Mouse (Mus musculus): ENCODE results near the gene Dgkg. TPM values are rescaled to one million over a fixed set of nuclear protein-coding genes. Genes with fewer than 3 reads are reported as not detected.

The Dgkg gene
- polyA plus RNA-seq (2012; rRNA removed), result 0.68 and 1.0 TPM in 2 replicates

GRCm38 (mm10) chr16:22656533-22657444, at the start of gene Dgkg:
Gene Dgkg, minus strand, starts transcription at chr16:22657221.
- Histone ChIP-seq H3K4me1 (ENCODE audit: control insufficient read depth, insufficient read depth, low read length) (no peaks in the 10 kb centered on the region), H3K4me3 (replicated peaks; ENCODE audit: extremely low read depth, low read depth, low read length) (peak within 1 kb of the TSS; percentile 46)
- 1% methylated on average over 63 of the region's 63 CpGs for WGBS
- TF ChIP-seq POLR2A (IDR thresholded peaks at IDR 0.05; ENCODE audit: borderline replicate concordance, extremely low read depth, low read depth, low read length) (no peak), CTCF (IDR thresholded peaks at IDR 0.05; ENCODE audit: insufficient read depth, low read length) (no peak)
- peak; percentile 9 for DNase-seq

- no peaks in the 10 kb centered on the region for H3K4me1 ChIP-seq (ENCODE audit: control insufficient read depth, insufficient read depth, low read length)
- DNase-seq, result no peak
- TF ChIP-seq POLR2A (IDR thresholded peaks at IDR 0.05; ENCODE audit: borderline replicate concordance, extremely low read depth, low read depth, low read length), result no peak
- no peak for TF ChIP-seq CTCF (IDR thresholded peaks at IDR 0.05; ENCODE audit: insufficient read depth, low read length)
- 48% methylated on average over 6 of the region's 6 CpGs for WGBS
- no peak overlapping the region for H3K4me3 ChIP-seq (replicated peaks; ENCODE audit: extremely low read depth, low read depth, low read length)
Observed at GRCm38 (mm10) chr16:22704946-22705345, 47.9 kb upstream of the Dgkg start.

GRCm38 (mm10) chr16:22704136-22704535, 47.1 kb upstream of the Dgkg start:
- Histone ChIP-seq H3K4me3 (replicated peaks; ENCODE audit: extremely low read depth, low read depth, low read length) (no peak overlapping the region), H3K4me1 (ENCODE audit: control insufficient read depth, insufficient read depth, low read length) (no peaks in the 10 kb centered on the region)
- 83% methylated on average over 5 of the region's 5 CpGs for WGBS
- no peak for TF ChIP-seq POLR2A (IDR thresholded peaks at IDR 0.05; ENCODE audit: borderline replicate concordance, extremely low read depth, low read depth, low read length)
- TF ChIP-seq CTCF (IDR thresholded peaks at IDR 0.05; ENCODE audit: insufficient read depth, low read length), result no peak
- DNase-seq, result no peak

GRCm38 (mm10) chr16:22698846-22699760, 42.1 kb upstream of the Dgkg start:
- no peak for DNase-seq
- no peaks in the 10 kb centered on the region for H3K4me1 ChIP-seq (ENCODE audit: control insufficient read depth, insufficient read depth, low read length)
- 75% methylated on average over 13 of the region's 13 CpGs for WGBS
- TF ChIP-seq POLR2A (IDR thresholded peaks at IDR 0.05; ENCODE audit: borderline replicate concordance, extremely low read depth, low read depth, low read length), result no peak
- no peak for TF ChIP-seq CTCF (IDR thresholded peaks at IDR 0.05; ENCODE audit: insufficient read depth, low read length)
- H3K4me3 ChIP-seq (replicated peaks; ENCODE audit: extremely low read depth, low read depth, low read length), result no peak overlapping the region

- Histone ChIP-seq H3K4me3 (replicated peaks; ENCODE audit: extremely low read depth, low read depth, low read length) (no peak overlapping the region), H3K4me1 (ENCODE audit: control insufficient read depth, insufficient read depth, low read length) (no peaks in the 10 kb centered on the region)
- no peak for DNase-seq
- WGBS, result 56% methylated on average over 8 of the region's 8 CpGs
- no peak for TF ChIP-seq CTCF (IDR thresholded peaks at IDR 0.05; ENCODE audit: insufficient read depth, low read length)
Observed at GRCm38 (mm10) chr16:22698101-22698500, 41.1 kb upstream of the Dgkg start.

- Histone ChIP-seq H3K4me1 (ENCODE audit: control insufficient read depth, insufficient read depth, low read length) (no peaks in the 10 kb centered on the region), H3K4me3 (replicated peaks; ENCODE audit: extremely low read depth, low read depth, low read length) (no peak overlapping the region)
- no peak for DNase-seq
- WGBS, result 77% methylated on average over 2 of the region's 2 CpGs
- TF ChIP-seq POLR2A (IDR thresholded peaks at IDR 0.05; ENCODE audit: borderline replicate concordance, extremely low read depth, low read depth, low read length) (no peak), CTCF (IDR thresholded peaks at IDR 0.05; ENCODE audit: insufficient read depth, low read length) (no peak)
Observed at GRCm38 (mm10) chr16:22689622-22690021, 32.6 kb upstream of the Dgkg start.

- TF ChIP-seq CTCF (IDR thresholded peaks at IDR 0.05; ENCODE audit: insufficient read depth, low read length) (no peak), POLR2A (IDR thresholded peaks at IDR 0.05; ENCODE audit: borderline replicate concordance, extremely low read depth, low read depth, low read length) (no peak)
- H3K4me3 ChIP-seq (replicated peaks; ENCODE audit: extremely low read depth, low read depth, low read length), result no peak overlapping the region
- WGBS, result 67% methylated on average over 8 of the region's 8 CpGs
- no peaks in the 10 kb centered on the region for H3K4me1 ChIP-seq (ENCODE audit: control insufficient read depth, insufficient read depth, low read length)
- no peak for DNase-seq
Observed at GRCm38 (mm10) chr16:22687711-22688230, 30.8 kb upstream of the Dgkg start.

GRCm38 (mm10) chr16:22683605-22684004, 26.6 kb upstream of the Dgkg start:
- Histone ChIP-seq H3K4me1 (ENCODE audit: control insufficient read depth, insufficient read depth, low read length) (no peaks in the 10 kb centered on the region), H3K4me3 (replicated peaks; ENCODE audit: extremely low read depth, low read depth, low read length) (no peak overlapping the region)
- 62% methylated on average over 3 of the region's 3 CpGs for WGBS
- DNase-seq, result no peak
- TF ChIP-seq POLR2A (IDR thresholded peaks at IDR 0.05; ENCODE audit: borderline replicate concordance, extremely low read depth, low read depth, low read length) (no peak), CTCF (IDR thresholded peaks at IDR 0.05; ENCODE audit: insufficient read depth, low read length) (no peak)

GRCm38 (mm10) chr16:22682727-22683126, 25.7 kb upstream of the Dgkg start:
- DNase-seq, result no peak
- no peak overlapping the region for H3K4me3 ChIP-seq (replicated peaks; ENCODE audit: extremely low read depth, low read depth, low read length)
- TF ChIP-seq POLR2A (IDR thresholded peaks at IDR 0.05; ENCODE audit: borderline replicate concordance, extremely low read depth, low read depth, low read length) (no peak), CTCF (IDR thresholded peaks at IDR 0.05; ENCODE audit: insufficient read depth, low read length) (no peak)
- H3K4me1 ChIP-seq (ENCODE audit: control insufficient read depth, insufficient read depth, low read length), result no peaks in the 10 kb centered on the region

Measured in lung, adult 2 months (tissue).